Mouse (Mus musculus): ENCODE results near the gene Micall2. TPM values are rescaled to one million over a fixed set of nuclear protein-coding genes. Genes with fewer than 3 reads are reported as not detected.

Gene Micall2
- polyA plus RNA-seq, 1 experiment from 2014 or later: 7.7 TPM

DNA sequence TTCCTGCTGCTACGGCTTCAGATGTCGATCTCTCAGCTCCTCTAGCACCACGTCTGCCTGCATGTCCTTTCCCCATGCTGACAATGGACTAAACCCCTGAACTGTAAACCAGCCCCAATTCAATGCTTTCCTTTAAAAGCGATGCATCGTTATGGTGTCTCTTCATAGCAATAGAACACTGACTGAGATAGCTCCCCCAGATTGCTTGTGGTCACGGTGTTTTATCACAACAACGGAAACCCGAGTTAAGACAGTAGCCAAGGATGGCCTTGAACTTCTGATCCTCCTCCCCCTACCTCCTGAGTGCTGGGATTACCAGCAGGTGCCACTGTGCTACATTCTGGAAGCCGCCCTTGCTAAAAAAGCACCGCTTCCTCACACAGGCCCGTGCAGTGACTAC, 8.9 kb downstream of the Micall2 start:
- Histone ChIP-seq H3K4me1 (peaks cover 28% of the 10 kb centered on the region), H3K27ac (replicated peaks) (no peak overlapping the region), H3K4me3 (replicated peaks) (no peak overlapping the region), H3K27me3 (no peaks in the 10 kb centered on the region), H3K9me3 (replicated peaks) (no peaks in the 10 kb centered on the region), H3K36me3 (no peaks in the 10 kb centered on the region), H3K9ac (no peak overlapping the region), H3K4me2 (replicated peaks) (no peak overlapping the region)
- no peak for ATAC-seq (ENCODE audit: insufficient number of reproducible peaks, low FRiP score, low TSS enrichment, low read depth)
- 86% methylated on average over 11 of the region's 11 CpGs for WGBS

DNA sequence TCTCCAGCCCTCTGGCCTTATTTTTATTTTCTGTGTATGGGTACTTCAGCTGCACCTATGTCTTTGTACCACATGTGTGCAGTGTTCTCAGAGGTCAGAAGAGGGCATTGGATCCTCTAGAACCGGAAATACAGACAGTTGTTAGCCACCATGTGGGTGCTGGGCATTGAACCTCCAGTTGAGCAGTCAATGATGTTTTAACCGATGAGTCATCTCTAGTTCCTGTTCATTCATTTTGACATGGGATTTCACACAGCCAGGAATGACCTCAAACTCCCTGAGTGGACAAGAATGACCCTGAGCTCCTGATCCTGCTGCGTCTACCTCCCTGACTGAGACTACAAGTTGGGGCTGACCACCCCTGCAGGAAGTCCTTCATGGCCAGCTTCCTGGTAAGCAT, 9.9 kb downstream of the Micall2 start:
- H3K4me3 ChIP-seq (replicated peaks): no peak overlapping the region
- H3K27me3 ChIP-seq: no peaks in the 10 kb centered on the region
- no peaks in the 10 kb centered on the region for H3K36me3 ChIP-seq
- no peak overlapping the region for H3K9ac ChIP-seq
- no peak overlapping the region for H3K27ac ChIP-seq (replicated peaks)
- WGBS: 87% methylated on average over 3 of the region's 3 CpGs
- H3K9me3 ChIP-seq (replicated peaks): no peaks in the 10 kb centered on the region
- no peak for ATAC-seq (ENCODE audit: insufficient number of reproducible peaks, low FRiP score, low TSS enrichment, low read depth)
- H3K4me1 ChIP-seq: peaks cover 23% of the 10 kb centered on the region
- no peak overlapping the region for H3K4me2 ChIP-seq (replicated peaks)

DNA sequence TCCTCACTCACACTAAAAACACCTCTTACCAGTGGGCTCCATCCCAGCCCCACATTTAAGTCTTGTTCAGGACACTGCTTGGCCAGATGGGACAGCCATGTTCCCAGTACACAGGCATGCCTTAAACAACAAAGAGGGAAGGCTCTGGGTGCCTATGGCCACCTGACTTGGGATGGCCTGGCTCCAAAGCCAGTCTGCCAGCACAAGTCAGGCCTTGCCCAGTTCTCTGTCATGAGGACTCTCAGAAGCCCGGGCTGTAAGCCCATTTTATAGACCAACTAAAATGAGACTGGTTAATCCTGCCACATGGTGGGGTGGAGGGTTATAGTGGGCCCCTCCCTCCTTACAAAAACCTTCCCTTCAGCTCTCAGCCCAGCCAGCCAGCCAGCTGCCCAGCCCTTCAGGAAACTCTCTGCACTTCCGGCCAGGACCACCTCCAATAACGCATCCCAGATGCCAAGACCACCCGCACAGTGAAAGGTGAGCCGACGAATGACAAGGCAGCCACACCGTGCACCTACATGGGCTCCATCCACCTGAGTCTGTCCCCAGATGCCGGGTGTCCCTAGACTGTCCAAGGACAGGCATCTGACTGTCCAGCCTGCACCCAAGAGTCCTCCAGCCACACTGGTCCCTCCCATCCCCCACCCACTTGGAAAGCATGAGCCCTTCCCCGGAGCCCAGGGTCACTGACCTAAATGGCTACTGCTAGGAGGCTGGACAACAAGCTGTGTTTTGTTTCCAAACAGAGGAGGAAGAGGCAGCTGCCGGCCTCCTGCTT, 11.6 kb downstream of the Micall2 start:
- 23% methylated on average over 10 of the region's 10 CpGs for WGBS
- H3K27me3 ChIP-seq: no peaks in the 10 kb centered on the region
- no peaks in the 10 kb centered on the region for H3K36me3 ChIP-seq
- no peak overlapping the region for H3K4me2 ChIP-seq (replicated peaks)
- no peak overlapping the region for H3K9ac ChIP-seq
- H3K9me3 ChIP-seq (replicated peaks): no peaks in the 10 kb centered on the region
- ATAC-seq (ENCODE audit: insufficient number of reproducible peaks, low FRiP score, low TSS enrichment, low read depth): peak; percentile 30; the same call in 1 of the 2 replicates
- H3K4me1 ChIP-seq: peaks cover 9% of the 10 kb centered on the region; the same call in 1 of the 2 replicates
- H3K4me3 ChIP-seq (replicated peaks): no peak overlapping the region
- no peak overlapping the region for H3K27ac ChIP-seq (replicated peaks)

DNA sequence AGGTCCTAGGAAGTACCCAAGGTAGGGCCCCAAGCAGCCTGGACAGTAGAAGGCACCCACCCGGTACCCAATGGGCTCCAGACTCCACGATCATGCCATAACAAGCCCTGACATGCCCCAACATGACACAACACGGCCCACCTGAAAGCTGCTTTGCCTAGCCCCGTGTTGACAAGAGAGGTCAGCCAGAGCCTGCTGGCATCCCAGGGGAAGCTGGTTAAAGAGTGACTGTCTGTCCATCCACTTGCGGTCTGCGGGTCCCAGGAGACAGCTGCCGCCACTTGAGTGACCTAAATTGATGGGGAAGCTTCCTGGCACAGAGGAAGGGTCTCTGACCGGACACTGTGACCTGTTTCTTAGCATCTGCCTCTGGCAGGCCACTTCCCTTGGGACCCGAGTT, 13.0 kb downstream of the Micall2 start:
- H3K27me3 ChIP-seq: no peaks in the 10 kb centered on the region
- H3K4me2 ChIP-seq (replicated peaks): no peak overlapping the region
- H3K27ac ChIP-seq (replicated peaks): no peak overlapping the region
- WGBS: 51% methylated on average over 9 of the region's 9 CpGs
- H3K9me3 ChIP-seq (replicated peaks): no peaks in the 10 kb centered on the region
- no peak overlapping the region for H3K4me3 ChIP-seq (replicated peaks)
- H3K36me3 ChIP-seq: no peaks in the 10 kb centered on the region
- no peak for ATAC-seq (ENCODE audit: insufficient number of reproducible peaks, low FRiP score, low TSS enrichment, low read depth)
- H3K9ac ChIP-seq: no peak overlapping the region
- peaks cover 15% of the 10 kb centered on the region for H3K4me1 ChIP-seq

DNA sequence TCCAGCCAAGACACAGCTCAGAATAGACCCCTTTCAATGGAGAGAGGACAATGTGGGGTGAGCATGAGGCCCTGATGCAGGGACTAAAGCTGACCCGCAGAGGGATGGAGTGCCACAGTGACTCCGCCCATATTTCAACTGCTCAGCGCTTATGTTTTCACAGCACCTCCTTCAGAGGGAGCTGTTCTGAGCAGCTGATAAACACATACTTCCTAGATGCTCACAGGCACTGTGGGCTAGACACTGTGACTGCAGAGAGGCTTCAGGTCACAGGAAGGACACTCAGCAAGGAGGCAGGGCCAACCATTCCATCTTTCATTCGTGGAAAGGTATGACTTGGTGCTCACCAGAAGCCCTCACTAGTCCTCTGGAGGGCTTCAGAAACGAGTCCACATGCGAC, 13.4 kb downstream of the Micall2 start:
- peaks cover 15% of the 10 kb centered on the region for H3K4me1 ChIP-seq
- ATAC-seq (ENCODE audit: insufficient number of reproducible peaks, low FRiP score, low TSS enrichment, low read depth): no peak
- no peak overlapping the region for H3K27ac ChIP-seq (replicated peaks)
- H3K4me2 ChIP-seq (replicated peaks): no peak overlapping the region
- H3K27me3 ChIP-seq: no peaks in the 10 kb centered on the region
- H3K36me3 ChIP-seq: no peaks in the 10 kb centered on the region
- no peaks in the 10 kb centered on the region for H3K9me3 ChIP-seq (replicated peaks)
- 57% methylated on average over 6 of the region's 6 CpGs for WGBS
- no peak overlapping the region for H3K9ac ChIP-seq
- no peak overlapping the region for H3K4me3 ChIP-seq (replicated peaks)

DNA sequence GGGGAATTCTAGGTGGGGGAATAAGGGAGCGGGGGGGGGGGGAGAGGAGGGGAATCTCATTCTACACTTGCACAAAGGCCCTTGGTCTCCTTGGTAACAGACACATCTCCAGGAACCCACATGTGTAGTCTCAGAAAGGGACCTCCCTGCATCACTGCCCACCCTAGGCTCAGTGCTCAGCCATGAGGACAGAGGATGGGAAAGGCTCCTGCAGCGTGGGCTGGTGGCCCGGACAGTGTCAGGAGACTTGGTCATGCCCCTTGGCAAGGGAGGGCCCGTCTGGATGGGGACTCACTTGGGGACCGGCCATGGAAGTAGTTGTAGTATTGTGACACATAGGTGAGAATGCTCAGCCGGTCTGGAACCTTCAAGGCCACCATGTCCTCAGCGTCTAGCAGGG, 17.2 kb downstream of the Micall2 start:
- no peak overlapping the region for H3K9ac ChIP-seq
- H3K36me3 ChIP-seq: no peaks in the 10 kb centered on the region
- no peak for ATAC-seq (ENCODE audit: insufficient number of reproducible peaks, low FRiP score, low TSS enrichment, low read depth)
- H3K4me3 ChIP-seq (replicated peaks): no peak overlapping the region
- H3K9me3 ChIP-seq (replicated peaks): no peaks in the 10 kb centered on the region
- WGBS: 72% methylated on average over 7 of the region's 7 CpGs
- no peak overlapping the region for H3K27ac ChIP-seq (replicated peaks)
- no peaks in the 10 kb centered on the region for H3K27me3 ChIP-seq
- H3K4me1 ChIP-seq: peaks cover 6% of the 10 kb centered on the region; the same call in 1 of the 2 replicates
- H3K4me2 ChIP-seq (replicated peaks): no peak overlapping the region

DNA sequence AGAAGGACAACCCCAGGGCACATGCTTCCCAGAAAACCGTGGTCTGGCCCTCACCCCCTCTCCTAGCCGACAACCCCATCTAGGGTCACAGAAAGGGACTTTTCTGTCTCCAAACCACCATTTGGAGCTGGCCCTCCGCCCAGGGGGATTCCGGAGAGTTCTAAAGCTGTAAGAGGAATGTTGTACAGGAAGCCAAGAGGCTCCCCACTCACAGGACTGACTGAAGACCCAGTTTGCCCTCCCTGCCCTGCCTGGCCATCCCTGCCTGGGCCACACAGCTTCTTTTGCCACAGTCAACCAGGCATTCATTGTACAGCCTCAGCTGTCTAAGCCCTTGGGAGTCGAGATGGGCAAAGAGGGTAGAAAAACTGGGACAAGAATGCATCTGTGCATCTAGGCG, 17.6 kb downstream of the Micall2 start:
- Histone ChIP-seq H3K27ac (replicated peaks) (no peak overlapping the region), H3K27me3 (no peaks in the 10 kb centered on the region), H3K4me1 (peaks cover 6% of the 10 kb centered on the region; the same call in 1 of the 2 replicates), H3K9me3 (replicated peaks) (no peaks in the 10 kb centered on the region), H3K36me3 (no peaks in the 10 kb centered on the region), H3K9ac (no peak overlapping the region), H3K4me3 (replicated peaks) (no peak overlapping the region), H3K4me2 (replicated peaks) (no peak overlapping the region)
- 53% methylated on average over 6 of the region's 6 CpGs for WGBS
- ATAC-seq (ENCODE audit: insufficient number of reproducible peaks, low FRiP score, low TSS enrichment, low read depth): no peak; the same call in 1 of the 2 replicates

DNA sequence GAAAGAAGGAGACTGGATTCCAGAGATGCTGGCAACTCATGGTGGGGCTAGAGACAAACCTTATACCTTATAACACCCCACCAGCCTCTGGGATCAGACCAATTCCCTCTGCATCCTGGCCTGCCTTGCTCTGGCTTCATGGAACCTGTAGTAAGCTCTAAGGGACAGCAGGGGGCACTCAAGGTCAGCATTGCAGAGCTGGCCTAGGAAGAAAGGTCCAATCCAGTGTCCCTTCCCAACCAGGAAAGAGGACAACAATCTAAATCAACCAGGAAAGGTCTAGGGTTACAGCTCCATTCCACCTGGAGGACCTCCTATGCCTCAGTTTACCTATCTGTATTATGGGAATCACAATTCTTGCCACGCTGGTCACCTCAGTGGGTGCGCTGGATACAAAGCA, 18.4 kb downstream of the Micall2 start:
- Histone ChIP-seq H3K4me3 (replicated peaks) (no peak overlapping the region), H3K36me3 (no peaks in the 10 kb centered on the region), H3K9me3 (replicated peaks) (no peaks in the 10 kb centered on the region), H3K27ac (replicated peaks) (no peak overlapping the region), H3K27me3 (no peaks in the 10 kb centered on the region), H3K9ac (no peak overlapping the region), H3K4me2 (replicated peaks) (no peak overlapping the region), H3K4me1 (peaks cover 6% of the 10 kb centered on the region; the same call in 1 of the 2 replicates)
- 94% methylated on average over 2 of the region's 2 CpGs for WGBS
- no peak for ATAC-seq (ENCODE audit: insufficient number of reproducible peaks, low FRiP score, low TSS enrichment, low read depth)

DNA sequence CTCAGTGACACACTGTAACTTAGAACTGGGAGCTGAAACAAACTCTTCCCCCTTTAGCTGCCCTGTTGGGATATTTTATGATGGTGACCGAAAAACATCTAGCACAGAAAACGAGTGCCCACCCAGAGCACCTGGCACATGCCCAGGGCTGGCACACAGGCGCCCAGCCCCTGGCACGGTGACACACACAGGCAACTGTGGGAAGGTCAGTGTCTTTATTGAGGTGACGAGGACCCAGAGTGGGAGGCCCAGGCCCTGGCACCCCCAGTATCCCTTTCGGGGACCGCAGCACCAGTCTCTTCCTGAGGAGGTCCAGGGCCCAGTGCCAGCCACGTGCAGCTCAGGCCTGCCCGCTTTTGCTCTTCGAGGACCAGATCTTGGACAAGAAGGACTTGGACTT, 29.6 kb downstream of the Micall2 start:
- H3K36me3 ChIP-seq: peaks cover 37% of the 10 kb centered on the region
- H3K27me3 ChIP-seq: no peaks in the 10 kb centered on the region
- no peak overlapping the region for H3K4me2 ChIP-seq (replicated peaks)
- no peaks in the 10 kb centered on the region for H3K4me1 ChIP-seq
- no peak for ATAC-seq (ENCODE audit: insufficient number of reproducible peaks, low FRiP score, low TSS enrichment, low read depth)
- 90% methylated on average over 10 of the region's 10 CpGs for WGBS
- no peak overlapping the region for H3K4me3 ChIP-seq (replicated peaks)
- no peak overlapping the region for H3K9ac ChIP-seq
- no peak overlapping the region for H3K27ac ChIP-seq (replicated peaks)
- H3K9me3 ChIP-seq (replicated peaks): no peaks in the 10 kb centered on the region

DNA sequence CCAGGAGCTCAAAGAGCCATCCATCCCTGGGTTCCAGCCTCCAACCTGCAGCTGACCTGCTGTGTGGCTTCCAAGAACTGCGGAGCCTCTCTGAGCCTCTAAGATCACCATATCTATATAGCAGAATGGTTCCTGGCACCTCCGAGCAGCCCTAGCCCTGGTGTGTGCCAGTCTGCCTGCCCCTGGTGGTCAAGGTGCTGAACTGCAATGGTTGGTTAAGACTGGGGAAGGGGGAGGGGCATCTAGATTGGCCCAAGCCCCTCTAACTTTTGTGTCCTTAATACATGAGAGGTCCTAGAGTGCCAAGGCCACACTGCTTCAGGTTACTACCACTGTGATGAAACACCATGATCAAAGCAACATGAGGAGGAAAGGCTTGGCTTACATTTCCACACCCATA, 33.2 kb downstream of the Micall2 start:
- Histone ChIP-seq H3K9ac (no peak overlapping the region), H3K4me2 (replicated peaks) (no peak overlapping the region), H3K9me3 (replicated peaks) (no peaks in the 10 kb centered on the region), H3K27me3 (no peaks in the 10 kb centered on the region), H3K27ac (replicated peaks) (no peak overlapping the region), H3K4me3 (replicated peaks) (no peak overlapping the region), H3K36me3 (0 out of 2 replicates have a peak, but pooled peaks cover 9% of the 10 kb centered on the region), H3K4me1 (no peaks in the 10 kb centered on the region)
- WGBS: 56% methylated on average over 2 of the region's 2 CpGs
- ATAC-seq (ENCODE audit: insufficient number of reproducible peaks, low FRiP score, low TSS enrichment, low read depth): no peak

DNA sequence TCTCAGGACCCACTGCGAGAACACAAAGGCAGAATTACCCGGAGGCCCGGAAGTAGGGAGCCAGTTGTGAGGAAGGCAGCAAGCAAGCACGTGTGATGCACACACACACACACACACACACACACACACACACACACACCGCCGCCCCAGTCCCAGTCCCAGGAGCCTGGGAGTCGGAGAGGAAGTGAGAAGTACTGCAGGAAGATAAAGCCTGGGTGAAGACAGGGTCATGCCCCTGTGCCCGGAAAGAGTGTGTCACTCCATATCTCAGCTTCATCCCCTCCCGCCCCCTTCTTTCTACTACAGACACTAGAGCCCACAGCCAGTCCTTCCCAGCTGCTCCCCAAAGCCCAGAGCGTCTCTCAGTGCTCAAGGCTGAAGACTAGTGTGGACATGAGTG, 33.9 kb downstream of the Micall2 start:
- no peak for ATAC-seq (ENCODE audit: insufficient number of reproducible peaks, low FRiP score, low TSS enrichment, low read depth)
- 68% methylated on average over 10 of the region's 10 CpGs for WGBS
- H3K9ac ChIP-seq: no peak overlapping the region
- no peak overlapping the region for H3K27ac ChIP-seq (replicated peaks)
- H3K27me3 ChIP-seq: no peaks in the 10 kb centered on the region
- H3K36me3 ChIP-seq: 0 out of 2 replicates have a peak, but pooled peaks cover 7% of the 10 kb centered on the region
- H3K4me1 ChIP-seq: no peaks in the 10 kb centered on the region
- H3K4me2 ChIP-seq (replicated peaks): no peak overlapping the region
- no peaks in the 10 kb centered on the region for H3K9me3 ChIP-seq (replicated peaks)
- H3K4me3 ChIP-seq (replicated peaks): no peak overlapping the region

DNA sequence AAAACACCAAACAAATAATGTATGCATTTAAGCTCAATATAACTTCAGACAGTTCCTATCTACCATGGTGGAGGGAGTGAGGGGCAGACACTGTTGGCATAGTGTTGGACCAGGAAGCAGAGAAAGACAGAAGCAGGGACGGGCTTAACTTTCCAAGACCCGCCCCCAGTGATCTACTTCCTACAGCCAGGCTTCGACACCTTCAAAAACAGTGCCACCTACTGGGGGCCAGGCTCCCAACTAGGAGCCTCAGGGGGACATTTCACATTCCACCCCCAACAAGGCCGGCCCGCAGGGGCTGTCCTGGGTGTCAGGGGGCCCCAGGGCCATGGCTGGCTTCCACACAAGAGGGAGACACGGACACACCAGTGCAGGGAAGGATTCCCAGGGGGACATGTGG, 39.2 kb downstream of the Micall2 start:
- no peak overlapping the region for H3K27ac ChIP-seq (replicated peaks)
- H3K4me3 ChIP-seq (replicated peaks): no peak overlapping the region
- H3K9ac ChIP-seq: no peak overlapping the region
- H3K9me3 ChIP-seq (replicated peaks): no peaks in the 10 kb centered on the region
- no peak for ATAC-seq (ENCODE audit: insufficient number of reproducible peaks, low FRiP score, low TSS enrichment, low read depth)
- H3K4me2 ChIP-seq (replicated peaks): no peak overlapping the region
- H3K27me3 ChIP-seq: no peaks in the 10 kb centered on the region
- no peaks in the 10 kb centered on the region for H3K36me3 ChIP-seq
- peaks cover 11% of the 10 kb centered on the region for H3K4me1 ChIP-seq
- WGBS: 82% methylated on average over 6 of the region's 6 CpGs
